Mouse (Mus musculus): ENCODE data around the gene Fam189b.

- no peak for TF ChIP-seq ZC3H11A (IDR thresholded peaks at IDR 0.05; ENCODE audit: low read depth, low read length)
- no peak for TF ChIP-seq BHLHE40 (IDR thresholded peaks at IDR 0.05; ENCODE audit: low read depth, low read length)
- TF ChIP-seq SMC3 (IDR thresholded peaks at IDR 0.05; ENCODE audit: low read depth, low read length): no peak
- TF ChIP-seq ZKSCAN1 (IDR thresholded peaks at IDR 0.05; ENCODE audit: borderline replicate concordance, low read depth, low read length): no peak
- no peak for TF ChIP-seq POLR2A (IDR thresholded peaks at IDR 0.05; ENCODE audit: low read depth, low read length)
- TF ChIP-seq NELFE (IDR thresholded peaks at IDR 0.05; ENCODE audit: low read depth, low read length): no peak
- no peak for TF ChIP-seq CTCF (conservative IDR thresholded peaks at IDR 0.05 in 1 of 2, IDR thresholded peaks at IDR 0.05 in 1 of 2; ENCODE audit: low read depth in 2 of 2, low read length in 2 of 2)
- TF ChIP-seq POLR2AphosphoS2 (IDR thresholded peaks at IDR 0.05; ENCODE audit: low read depth, low read length): no peak
- no peak for TF ChIP-seq E2F4 (IDR thresholded peaks at IDR 0.05; ENCODE audit: insufficient replicate concordance, low read depth, low read length)
- TF ChIP-seq SIN3A (IDR thresholded peaks at IDR 0.05; ENCODE audit: low read length): no peak
- TF ChIP-seq ZNF384 (IDR thresholded peaks at IDR 0.05; ENCODE audit: low read depth, low read length): no peak
- TF ChIP-seq MYC (IDR thresholded peaks at IDR 0.05; ENCODE audit: low read depth, low read length): no peak
- TF ChIP-seq GABPA (IDR thresholded peaks at IDR 0.05; ENCODE audit: insufficient replicate concordance, low read depth, low read length): no peak
- TF ChIP-seq TBP (conservative IDR thresholded peaks at IDR 0.05; ENCODE audit: low read depth, low read length): no peak
These were observed 38.1 kb upstream of the Fam189b start for GRCm38 (mm10) chr3:89144821-89145220.
